Mouse (Mus musculus): ENCODE results near the gene Fam71f1.

The Fam71f1 gene

DNA sequence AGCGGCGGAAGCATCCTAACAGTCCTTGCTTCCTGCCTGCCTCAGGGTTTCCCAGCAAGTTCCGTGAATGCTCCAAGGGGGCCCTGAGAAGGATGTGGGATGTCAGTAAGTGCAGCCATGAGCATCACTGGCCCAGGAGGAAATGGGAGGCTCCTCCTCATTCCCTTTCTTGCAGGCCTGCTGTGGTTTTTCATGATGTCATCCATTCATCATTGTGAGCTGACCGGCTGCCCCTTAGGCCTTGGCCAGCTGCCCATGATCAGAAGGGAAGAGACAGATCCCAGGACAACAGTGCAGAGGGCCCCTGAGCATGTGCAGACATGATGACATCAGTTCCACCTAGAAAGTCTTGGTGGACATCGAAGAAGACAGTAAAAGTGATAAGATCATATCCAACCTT is at the start of gene Fam71f1:
Gene Fam71f1, plus strand, starts transcription at position 262 of the 400 bp plus-strand sequence.
- in situ Hi-C loops (cut with MboI, MseI): no loop called here

DNA sequence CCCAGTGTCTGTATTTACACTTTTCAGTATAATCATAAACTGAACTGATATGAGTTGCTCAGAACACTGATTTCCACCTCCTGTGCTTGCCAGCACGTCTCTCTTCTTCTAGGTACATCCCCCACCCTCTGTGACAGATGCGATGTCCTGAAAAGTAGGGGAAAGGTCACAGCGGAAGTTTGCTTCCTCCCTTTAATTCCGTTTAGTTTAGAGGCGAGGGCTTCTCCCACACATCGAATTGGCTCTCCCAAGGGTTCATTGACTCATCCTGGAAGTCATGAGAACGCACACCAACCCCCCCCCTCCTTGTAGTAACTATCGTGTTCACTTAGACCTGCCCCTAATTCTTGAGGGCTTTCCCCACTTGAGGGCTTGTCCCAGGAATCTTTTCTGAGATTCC is 48.0 kb upstream of the Fam71f1 start:
- in situ Hi-C loops (cut with MboI, MseI): no loop called here

DNA sequence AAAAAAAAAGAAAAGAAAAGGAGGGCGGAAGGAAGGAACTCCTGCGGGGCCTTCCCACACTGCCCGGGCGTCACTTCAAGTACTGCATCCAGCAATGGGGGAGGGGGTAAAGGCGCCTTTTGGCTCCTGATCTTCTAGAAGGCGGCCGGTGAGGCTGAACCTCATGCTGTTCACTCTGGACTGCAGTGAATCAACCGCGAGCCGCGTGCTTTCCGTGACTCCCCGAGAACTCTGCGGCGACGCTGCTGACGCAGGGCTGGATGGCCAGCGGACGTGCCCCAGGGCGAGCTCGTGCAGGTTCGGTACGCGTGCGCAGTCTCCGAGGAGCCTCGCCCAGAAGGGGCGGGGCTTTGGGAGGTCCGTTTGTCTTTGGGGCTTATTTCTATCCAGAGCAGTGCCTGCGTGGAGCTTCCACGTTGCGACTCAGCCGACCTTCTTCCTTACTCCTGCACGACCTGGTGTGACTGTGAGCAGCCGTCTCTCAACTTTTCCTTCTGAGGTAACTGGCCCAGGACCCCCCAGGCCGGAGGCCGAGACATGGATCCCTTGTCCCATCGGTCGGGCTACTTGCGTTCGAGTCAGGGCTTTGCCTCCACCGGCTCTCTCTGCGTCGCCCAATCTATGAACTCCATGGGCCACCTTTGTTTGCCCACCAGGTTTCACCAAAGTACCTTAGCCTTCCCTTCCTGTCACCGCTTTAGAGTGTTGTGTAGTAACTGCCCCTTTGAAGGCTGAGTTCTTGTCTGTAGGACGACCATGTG is 46.4 kb upstream of the Fam71f1 start, which contains the start of gene Hilpda:
Gene Hilpda, plus strand, starts transcription at position 177 of the 761 bp plus-strand sequence.
- in situ Hi-C loops (cut with MboI, MseI): no loop called here

DNA sequence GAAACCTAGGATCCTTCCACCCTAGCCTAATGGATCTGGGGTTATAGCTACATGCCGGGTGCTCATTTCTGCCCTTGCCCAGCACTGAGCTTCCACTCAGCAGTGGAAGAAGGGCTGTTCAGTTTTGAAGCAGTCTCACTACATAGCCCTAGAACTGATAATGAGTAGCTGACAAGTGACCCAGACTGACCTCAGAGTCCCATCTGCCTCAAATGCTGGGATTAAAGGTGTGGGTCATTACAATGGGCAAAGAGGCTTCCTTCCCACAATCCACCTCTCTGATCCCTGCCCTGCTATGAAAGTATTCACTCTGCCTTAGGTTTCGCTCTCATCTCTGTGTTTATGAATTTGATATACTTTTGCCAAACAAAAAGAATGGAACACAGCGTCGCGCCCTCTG is 42.2 kb upstream of the Fam71f1 start:
- in situ Hi-C loops (cut with MboI, MseI): loop anchor here (5.0 kb wide), 1 partner anchor 39 kb away; no protein-coding TSS in a partner anchor

DNA sequence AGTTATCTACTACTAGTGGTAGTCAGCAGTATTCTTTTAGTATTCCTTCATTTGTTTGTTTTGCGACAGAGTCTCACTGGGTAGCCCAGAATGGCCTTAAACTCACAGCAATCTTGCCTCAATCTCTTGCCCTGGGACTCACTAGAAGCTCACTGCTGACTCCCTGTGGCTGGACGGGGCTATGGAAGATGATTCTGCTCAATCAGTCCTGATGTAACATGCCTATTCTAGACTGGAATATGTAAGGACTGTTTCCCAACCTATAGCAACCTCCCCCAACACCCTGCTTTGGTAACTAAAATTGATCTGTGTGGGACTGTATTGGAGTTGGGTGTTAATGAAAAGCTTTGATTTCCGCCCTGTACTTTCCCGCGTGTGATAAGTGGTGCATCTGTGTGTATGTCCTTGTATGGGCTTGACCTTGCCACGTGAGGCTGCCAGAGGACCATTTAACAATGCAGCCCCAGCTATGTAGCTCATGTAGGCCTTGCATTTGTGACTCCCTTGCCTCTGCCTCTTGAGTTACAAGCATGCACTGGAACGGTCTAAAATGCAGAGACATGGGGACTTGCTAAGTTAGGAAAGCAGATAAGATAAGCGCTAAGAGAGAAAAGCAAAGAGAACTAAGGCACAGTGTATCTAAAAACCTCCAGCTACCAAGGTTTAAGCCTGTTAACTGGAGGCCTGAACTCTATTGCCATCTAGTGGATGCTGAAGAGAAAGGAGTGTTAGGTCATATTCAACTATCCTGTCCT is 40.2 kb upstream of the Fam71f1 start:
- in situ Hi-C loops (cut with MboI, MseI): loop anchor here (5.0 kb wide), 1 partner anchor 41 kb away; no protein-coding TSS in a partner anchor

DNA sequence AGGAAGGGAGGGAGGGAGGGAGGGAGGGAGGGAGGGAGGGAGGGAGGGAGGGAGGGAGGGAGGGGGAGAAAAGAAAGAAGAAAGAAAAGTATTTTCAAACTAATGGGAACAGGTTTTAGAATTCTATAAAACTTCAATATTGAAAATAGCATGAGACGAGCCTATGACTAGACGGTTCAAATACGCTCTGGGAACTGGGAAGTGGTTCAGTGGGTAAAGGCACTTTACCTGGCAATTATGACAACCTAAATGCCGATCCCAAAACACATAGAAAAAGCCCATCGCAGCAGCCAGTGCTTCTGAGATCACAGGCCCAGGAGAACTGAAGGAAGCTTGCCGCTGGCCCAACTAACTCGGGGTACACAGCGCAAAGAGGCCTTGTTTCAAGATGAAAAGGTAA is 39.6 kb upstream of the Fam71f1 start, which contains the start of gene Fam71f2:
Gene Fam71f2, plus strand, starts transcription at position 301 of the 400 bp plus-strand sequence.
- in situ Hi-C loops (cut with MboI, MseI): loop anchor here (5.0 kb wide), 1 partner anchor 42 kb away; no protein-coding TSS in a partner anchor

DNA sequence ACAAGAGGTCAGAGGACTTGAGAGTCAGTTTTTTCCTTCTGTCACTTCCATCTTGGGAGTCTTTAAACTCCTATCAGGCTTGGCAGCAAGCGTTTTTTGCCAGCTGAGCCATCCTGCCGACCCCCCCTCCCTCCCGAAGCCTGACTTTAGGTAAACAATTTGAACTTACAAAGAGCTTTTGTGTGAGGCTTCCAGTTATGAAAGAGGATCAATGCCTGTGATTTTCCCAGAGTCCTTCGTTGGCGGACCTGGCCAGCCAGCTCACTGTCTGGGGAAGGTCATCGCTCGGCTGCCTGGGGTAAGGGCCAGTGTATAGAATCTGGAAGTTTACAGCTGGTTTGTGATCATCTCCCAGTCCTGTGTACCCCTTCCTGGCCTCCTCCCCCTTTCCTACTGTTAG is 38.3 kb upstream of the Fam71f1 start:
- in situ Hi-C loops (cut with MboI, MseI): no loop called here

DNA sequence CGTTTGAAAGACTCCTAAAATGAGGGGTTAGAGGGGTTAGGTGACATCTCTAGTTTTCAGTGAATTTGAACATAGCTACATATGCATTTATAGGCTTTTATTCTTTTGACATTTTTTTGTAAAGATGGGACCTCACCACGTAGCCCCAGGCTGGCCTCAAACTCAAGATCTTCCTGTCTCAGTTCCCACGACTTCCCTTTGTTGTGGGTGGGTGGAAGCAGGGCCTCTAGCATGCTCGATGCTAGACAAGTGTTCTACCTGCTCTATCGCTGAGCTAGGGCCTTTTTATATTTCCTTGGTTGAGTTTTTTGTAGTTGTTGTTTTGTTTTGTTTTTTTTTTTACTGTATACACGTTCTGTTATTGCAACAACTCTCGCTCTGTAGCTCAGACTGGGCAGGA is 32.1 kb upstream of the Fam71f1 start:
- in situ Hi-C loops (cut with MboI, MseI): no loop called here

DNA sequence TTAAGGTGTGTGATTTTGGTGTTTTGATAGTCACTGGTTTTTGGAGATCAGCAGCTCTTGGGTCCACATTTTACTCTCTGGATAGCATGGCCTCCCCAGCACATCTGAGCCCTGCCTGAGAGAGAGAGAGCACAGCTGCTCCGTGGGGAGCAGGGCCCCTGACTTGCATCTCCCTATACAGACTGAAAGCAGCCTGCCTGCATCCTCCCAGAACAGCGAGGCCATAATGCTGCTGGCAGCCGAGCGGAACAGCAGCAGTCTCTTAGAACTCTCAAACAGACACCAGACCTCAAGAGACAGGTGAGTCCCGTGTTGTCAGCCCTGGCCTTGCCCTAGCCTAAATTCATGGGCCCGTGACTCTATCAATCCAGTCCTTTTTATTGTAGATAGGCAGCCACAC is 31.5 kb upstream of the Fam71f1 start:
- in situ Hi-C loops (cut with MboI, MseI): no loop called here

DNA sequence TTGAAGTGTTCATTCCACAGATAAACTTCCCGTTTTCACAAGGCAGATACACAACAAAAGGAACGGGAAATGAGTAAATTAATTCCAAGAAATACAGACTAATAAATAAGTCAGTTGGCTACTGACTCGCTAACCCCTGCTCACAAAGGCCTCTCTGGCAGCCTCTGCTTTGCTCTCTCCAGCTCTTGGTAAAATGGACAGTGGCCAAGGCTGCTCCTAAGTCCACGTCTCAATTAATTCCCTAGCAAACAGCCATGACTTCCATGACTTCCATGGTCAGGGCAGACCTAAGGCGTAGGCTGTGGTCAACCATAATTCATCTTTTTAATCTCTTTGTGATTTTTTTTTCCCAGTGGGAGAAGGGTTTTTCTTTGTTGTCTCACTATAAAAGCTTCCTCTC is 31.0 kb upstream of the Fam71f1 start:
- in situ Hi-C loops (cut with MboI, MseI): no loop called here

DNA sequence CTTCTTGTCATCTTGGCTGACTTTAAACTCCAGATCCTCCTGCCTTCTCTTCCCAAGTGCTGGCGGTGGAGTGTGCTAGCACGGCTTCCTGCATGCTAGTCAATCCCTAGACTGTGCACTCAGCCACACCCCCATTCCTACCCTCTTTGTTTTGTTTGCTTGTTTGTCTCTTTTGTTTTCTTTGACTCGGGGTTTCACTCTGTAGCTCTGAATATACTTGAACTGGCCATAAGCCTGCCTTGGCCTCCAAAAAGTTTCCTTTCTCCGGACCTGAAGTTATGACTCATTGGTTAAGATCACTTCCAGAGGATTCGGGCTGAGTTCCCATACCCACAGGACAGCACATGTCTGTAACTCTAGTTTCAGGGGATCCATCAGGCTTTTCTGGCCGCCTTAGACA is 30.3 kb upstream of the Fam71f1 start:
- in situ Hi-C loops (cut with MboI, MseI): no loop called here

DNA sequence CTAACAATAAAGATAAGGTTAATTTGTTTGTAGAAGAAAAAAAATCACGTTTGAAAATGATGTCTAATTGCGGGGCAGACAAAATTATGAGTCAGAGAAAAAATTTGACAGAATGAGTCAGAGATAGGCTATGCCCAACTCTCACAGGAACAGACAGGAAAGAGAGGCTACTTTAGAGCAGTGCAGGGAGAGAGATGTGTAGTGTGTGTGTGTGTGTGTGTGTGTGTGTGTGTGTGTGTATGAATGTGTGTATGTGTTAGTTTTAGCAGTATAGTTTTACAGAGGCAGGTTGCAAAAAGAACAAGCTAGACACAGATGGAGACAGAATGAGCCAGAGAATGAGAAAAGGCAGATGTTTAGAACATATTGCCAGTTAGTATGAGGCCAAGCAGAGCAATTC is 19.8 kb upstream of the Fam71f1 start:
- in situ Hi-C loops (cut with MboI, MseI): no loop called here

DNA sequence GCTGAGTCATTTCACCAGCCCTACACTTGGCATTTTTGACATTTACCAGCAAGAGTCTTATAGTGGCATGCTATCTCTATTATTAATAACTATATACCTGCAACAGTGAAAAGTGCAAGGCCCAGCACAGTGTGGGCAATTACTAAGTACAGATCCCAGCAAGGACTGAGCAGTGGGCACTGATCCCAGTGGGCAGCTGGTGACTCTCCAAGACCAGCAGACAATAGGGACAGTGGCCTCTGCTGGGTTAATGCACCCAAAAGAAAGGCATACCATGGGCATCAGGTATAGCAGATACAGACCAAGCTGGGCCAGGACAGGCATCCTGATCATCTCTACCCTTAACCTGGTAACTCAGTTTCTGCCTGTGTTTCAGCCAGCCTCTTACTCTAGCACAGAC is 15.7 kb upstream of the Fam71f1 start:
- in situ Hi-C loops (cut with MboI, MseI): no loop called here

DNA sequence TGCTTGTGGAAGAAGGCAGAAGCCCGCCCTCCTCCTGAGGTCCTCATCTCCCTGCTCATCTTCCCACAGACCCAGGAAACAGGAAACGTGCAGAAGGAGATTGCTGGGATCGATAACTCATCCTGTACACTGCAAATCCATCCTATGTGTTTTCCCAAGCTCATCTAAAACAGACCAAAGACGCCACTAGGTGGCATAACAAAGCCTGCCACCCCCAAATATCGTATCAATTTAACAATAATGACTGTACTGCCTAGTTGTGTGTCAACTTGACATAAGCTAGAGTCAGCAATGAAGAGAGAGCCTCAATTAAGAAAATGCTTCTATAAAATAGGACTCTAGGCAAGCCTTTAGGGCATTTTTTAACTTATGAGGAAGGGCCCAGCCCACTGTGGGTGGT is 15.2 kb upstream of the Fam71f1 start:
- in situ Hi-C loops (cut with MboI, MseI): no loop called here

DNA sequence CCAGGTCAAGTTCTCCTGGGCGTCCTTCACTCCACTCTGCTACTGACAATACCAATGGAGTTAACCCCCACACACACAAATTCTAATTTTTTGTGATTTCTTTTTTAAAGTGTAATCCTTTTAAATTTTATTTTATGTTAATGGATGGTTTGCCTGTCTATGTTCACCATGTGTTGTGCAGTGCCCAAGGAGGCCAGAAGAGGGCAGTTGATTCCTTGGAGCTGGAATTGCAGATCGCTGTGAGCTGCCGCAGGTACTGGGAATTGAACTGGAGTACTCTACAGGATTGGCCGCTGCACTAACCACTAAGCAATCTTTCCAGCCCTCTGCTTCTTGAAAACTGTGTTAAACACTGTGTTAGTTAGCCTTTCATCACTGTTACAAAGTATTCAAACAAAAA is 13.5 kb upstream of the Fam71f1 start:
- in situ Hi-C loops (cut with MboI, MseI): no loop called here

DNA sequence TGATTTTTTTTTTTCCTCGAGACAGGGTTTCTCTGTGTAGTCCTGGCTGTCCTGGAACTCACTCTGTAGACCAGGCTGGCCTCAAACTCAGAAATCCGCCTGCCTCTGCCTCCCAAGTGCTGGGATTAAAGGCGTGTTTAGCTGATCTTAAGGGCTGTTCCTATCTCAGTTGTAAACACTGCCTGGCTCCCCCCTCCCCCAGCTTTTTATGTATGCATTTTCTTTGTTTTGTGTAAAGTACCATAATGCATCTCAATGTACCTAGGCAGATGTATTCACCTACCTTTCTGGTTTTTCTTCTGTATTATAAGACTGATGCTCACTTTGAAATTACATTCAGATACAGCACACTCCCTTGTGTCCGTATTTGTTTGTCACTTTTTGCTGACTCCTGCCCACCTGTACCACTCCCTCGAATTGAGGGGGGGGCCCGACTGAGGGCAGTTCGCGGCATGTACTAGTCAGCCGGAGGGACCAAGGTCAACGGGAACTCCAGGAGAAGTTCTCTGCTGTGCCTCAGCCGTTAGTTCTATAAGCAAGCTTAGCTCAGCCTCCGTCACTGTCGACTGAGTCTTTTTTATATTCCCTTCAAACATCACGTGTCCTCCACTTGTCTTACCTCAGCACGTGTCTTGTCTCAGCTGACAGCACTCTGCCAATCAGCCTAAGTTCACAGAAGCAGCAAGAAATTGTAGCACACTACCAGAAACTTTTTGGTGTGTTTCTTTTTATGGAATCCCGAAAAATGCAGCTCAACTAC is 9.9 kb upstream of the Fam71f1 start:
- in situ Hi-C loops (cut with MboI, MseI): no loop called here

DNA sequence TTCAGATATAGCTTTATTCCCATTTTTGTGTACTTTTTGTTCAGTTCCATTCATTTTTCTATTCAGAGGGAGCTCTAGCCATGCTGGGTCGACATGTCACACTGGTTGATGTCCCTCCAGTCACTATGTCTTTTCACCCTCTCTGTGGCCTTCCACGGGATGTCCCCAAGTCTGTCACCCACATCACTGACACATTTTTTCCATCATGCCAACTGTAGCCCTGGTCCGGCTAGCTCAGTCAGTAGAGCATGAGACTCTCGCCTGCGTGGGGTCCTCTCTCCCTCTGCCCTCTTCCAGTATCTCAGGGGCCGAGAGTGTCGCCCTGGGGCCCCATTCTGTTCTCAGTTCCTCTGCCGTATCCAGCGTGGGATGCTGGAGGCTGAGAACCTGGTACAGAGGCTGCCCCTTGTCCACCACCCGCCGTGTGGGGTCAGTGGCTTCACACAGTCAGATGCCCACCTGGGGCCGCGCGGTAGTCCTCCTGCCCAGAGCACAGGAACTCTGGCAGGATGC is 5.2 kb upstream of the Fam71f1 start:
- in situ Hi-C loops (cut with MboI, MseI): no loop called here

DNA sequence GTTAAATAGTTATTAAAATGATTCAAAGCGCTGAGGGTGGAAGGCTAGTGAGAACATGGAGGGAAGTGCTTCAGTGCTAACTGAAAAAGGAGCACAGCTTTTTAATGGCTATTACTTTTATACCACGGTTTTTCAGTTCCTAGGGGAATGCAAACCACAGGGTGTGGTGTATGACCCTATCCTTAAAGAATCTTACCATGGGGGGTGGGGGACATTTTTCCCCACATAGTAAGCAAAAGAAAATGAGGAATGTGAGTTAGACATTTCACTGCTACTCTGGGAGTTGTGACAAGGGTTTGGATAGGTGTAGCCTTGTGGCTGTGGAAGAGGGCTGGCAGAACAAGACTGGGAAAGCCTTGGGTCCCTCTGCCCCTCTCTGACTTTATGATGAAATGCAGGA is 1.7 kb upstream of the Fam71f1 start:
- in situ Hi-C loops (cut with MboI, MseI): no loop called here

DNA sequence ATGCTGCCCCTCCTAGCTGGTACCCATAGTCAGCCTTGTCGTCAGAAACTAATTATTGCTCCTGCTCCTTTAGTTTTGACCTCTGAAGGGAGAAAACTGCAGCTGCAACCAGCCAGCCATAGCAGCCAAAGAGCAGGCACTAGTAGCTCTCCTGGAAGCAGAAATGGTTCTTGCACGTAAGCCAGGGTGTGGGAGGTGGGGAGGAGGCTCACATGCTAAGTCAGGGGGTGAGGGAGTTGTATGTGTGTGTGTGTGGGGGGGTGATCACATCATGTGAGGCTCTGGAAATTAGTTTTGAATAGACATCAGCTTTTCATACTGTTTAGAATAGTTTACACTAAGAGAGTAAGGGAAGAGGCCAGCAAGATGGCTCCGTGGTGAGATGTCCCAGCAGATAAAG is 999 bp upstream of the Fam71f1 start:
- in situ Hi-C loops (cut with MboI, MseI): no loop called here

DNA sequence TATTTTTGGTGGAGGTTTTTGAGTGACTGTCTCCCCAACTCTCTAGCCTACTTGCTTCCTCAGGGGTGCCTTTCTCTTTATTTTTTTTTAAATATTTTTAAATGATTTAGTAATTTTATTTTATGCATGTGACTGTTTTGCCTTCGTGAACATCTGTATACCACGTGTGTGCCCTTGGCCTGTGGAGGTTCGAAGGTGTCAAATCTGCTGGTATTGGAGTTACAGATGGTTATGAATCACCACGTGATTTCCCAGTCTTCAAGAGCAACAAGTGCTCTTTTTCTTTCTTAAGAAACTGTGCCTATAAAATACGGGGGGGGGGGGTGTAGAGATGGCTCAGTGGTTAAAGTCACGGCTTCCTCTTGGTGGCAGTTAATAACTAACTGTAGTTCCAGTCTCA is 2.6 kb downstream of the Fam71f1 start:
- in situ Hi-C loops (cut with MboI, MseI): no loop called here

DNA sequence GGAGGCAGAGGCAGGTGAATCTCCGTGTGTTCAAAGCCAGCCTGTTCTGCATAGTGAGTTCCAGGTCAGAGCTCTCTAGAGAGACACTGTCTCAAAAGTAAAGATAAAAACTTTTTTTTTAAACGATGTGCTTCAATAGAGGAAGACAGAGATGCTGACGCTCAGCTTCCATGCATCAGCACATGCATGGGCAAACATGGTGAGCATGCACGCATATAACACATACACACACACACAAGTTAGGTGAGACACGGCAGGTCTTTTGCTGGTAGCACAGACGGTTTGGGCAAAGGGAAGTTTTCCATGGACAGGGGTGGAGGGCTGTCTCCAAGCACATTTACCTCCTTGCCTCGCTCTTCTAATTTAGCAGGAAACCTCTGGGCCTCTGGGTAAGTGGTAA is 3.2 kb downstream of the Fam71f1 start:
- in situ Hi-C loops (cut with MboI, MseI): no loop called here

DNA sequence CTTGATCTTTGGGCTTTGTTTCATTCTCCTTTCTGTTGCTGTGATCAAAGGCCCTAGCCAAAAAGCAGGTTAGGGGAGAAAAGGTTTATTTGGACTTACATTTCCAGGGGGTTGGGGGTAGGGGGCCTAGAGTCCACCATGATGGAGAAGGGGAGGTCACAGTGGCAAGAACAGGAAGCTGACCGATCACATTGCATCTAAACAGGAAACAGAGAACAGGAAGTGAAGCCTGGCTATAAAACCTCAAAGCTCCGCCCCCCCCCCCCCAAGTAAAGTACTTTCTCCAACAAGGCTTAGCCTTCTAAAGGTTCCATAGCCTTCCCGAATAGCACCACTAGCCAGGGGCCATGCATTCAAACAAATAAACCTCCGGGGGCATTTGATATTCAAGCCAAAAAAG is 3.8 kb downstream of the Fam71f1 start:
- in situ Hi-C loops (cut with MboI, MseI): no loop called here
